Mouse (Mus musculus) CH12F3 (cell line): ENCODE data around the gene Srrm1.
"Not testable (repeated sequence)": the region's sequence is repeated elsewhere in the genome, so short reads cannot be mapped to it uniquely, and the experiment has no call there.

Source experiments
- in situ Hi-C: fragments of 300-500 bp; cut with MboI; formaldehyde crosslinking; loops from 2 replicates; pipeline ENCODE4 v1.14.3; 2020; ENCODE audit warnings: low sequenced_read_pairs

Gene Srrm1

DNA sequence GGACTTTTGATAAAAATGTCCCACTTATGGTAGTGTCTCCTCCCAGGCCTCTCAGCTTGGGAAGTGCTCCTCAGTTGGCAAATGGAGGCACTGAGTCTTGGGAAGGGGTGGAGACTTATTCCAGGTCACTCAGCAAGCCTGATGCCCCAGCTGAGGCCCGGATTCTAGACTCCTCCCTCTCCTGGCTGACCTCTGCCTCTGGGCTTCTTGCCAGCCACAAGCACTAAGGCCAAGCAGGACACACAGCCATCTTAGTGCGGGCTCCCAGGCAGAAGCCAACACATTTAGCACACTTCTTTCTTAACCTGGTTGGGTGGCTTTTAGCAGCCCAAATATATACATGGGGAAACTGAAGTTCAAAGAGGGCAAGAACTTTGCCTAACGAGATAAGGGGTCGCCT lies 46.6 kb downstream of the Srrm1 start:
- in situ Hi-C loops: no loop called here

DNA sequence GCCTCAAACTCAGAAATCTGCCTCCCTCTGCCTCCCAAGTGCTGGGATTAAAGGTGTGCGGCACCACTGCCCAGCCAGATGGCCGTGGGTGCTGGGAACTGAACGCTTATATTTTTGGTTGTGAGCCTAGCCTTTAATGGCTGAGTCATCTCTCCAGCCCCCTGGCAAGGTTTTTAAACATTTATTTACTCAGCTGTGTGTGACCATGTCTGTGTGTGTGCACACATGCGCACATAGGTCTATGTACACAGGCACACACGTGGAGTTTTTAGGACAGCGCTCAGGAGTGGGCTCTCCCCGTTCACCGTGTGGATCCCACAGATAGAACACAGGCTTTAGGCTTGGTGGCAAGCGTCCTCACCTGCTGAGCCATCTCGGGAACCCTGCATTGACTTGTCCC lies 50.9 kb downstream of the Srrm1 start:
- in situ Hi-C loops: no loop called here

DNA sequence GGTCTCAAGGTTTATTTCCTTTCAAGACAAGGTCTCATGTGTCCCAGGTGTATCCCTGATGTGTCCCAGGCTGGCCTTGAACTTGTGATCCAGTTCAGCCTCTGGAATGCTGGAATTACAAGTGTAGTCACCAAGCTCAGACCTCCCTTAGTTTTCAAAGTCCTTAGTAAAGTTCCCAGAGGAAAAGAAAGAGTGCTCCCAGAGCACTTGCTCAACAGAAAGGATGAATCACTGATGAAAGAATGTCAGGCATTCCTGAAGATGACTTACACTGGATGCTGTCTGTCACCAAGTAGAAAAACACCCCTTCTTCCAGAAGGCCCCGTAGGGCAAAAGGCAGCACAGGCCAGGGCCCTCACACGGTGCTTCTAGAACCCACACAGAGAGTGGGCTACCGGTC lies 52.0 kb downstream of the Srrm1 start:
- in situ Hi-C loops: no loop called here

DNA sequence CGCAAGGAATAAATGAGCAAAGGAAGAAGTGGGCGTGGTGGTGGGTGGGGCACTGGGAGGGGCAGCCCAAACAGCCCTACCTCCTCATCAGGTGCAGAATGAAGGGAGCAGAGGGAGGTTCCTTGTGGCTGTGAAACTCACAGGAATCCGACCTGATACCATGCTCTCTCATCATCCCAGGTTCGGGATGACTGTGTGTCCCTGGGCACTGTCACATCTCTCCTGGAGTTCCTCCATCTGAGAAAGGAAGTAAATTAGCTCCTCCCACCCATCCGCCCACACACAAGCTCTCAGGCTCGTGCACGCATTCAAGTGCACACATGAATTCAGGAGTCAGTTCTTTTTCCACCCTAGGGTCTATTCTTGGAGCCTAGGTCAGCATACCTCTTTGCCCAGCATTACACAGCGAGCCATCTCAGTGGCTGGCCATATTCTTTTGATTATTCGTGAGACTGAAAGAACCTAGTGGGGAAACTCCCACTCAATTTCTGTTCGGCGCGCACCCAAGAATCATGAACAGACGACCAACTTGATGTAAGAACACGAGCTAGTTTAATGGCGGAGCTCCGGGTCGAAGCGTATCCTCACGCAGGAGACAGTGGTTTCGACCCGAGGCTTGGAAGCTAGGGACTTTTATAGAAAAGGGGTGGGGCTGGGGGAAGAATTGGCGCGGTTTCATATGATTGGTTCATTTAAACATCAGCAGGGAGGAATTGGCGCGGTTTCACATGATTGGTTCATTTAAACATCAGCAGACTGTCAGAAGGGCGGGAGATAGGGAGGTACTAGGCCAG lies 52.7 kb downstream of the Srrm1 start:
- in situ Hi-C loops: no loop called here

DNA sequence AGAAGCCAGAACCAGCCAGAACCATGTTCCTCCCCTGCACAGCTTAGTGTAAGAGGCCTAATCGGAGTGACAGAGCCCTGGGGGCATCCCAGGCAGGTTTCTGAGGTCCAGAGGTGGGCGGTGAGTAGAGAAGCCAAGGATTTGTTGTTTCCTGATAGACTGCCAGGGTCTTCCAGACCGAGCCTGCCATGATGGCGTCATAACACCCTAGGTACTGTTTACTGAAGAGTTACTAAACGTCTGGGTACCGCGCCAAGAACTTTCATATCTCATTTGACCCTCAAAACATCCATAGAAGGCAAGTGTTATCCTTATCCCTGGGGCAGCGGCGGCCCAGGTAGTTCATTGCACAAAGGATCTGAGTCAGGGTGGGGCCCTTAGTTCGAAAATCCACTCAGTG lies 54.4 kb downstream of the Srrm1 start:
- in situ Hi-C loops: no loop called here

DNA sequence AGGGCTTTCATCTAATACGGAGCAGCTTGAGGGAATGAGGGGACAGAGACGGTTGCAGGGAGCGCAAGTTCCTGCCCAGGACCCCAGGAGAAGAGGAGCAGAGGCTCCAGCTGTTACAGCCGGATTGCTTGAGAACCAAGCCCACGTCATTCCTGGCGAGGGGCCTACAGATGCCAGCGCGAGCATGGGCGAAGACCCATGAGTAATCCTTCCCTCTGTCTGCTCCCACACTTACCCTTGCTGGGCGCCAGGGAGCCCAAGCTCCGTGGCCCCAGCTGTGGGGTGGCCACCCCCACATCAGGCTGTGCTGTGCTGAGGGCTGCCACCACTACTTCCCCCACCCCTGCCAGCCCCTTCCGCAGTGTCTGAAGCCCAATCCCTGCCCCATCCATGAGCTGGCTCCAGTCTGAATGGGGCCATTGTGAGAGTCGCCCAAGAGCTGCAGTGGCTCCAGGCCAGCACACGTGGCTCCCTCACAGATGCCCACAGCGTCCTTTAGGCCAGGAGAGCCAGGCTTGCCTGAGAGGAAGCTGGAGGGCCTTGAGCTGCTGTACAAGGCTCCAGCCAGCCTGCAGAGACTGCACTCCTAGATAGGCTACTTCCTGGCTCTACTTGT lies 55.1 kb downstream of the Srrm1 start:
- in situ Hi-C loops: no loop called here

GRCm38 (mm10) chr4:135297146-135297545 lies 56.0 kb downstream of the Srrm1 start:
- in situ Hi-C loops: no loop called here

DNA sequence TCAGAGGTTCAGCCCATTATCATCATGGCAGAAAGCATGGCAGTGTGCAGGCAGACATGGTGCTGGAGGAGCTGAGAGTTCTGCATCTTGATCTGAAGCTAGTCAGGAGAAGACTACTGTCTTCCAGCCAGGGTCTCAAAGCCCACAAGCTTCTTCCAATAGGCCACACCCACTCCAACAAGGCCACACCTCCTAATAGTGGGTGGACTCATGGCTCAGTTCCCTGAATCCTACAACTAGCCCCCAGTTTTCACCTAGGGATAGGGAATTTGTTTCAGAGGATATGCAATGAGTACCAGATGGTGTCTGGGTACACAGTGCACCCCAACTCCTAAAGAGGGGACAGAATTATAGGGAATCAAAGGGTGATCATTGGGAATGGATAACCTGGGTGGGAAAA lies 56.6 kb downstream of the Srrm1 start:
- in situ Hi-C loops: no loop called here

- in situ Hi-C loops: no loop called here
These were observed 59.3 kb downstream of the Srrm1 start for GRCm38 (mm10) chr4:135293813-135294212.

GRCm38 (mm10) chr4:135292477-135293089 lies 60.5 kb downstream of the Srrm1 start:
- in situ Hi-C loops: no loop called here

DNA sequence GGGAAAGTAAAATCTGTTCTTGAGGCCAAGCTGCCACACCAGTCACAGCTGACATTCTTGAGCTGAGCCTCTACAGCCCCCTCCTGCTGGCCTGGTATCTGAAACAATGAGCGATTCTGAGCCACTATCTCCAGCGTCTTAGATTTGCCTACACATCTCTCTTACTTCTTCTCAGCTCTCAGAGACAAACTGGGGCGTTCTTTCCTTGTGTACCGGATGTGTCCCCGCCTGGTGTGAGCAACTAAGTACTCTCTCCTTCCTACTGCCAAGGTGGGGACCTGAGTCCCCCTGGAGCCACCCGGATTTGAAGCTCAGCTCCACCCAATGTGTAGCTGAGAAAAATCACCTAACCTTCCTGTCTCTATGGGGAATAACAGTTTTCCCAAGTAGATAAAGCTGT lies 61.3 kb downstream of the Srrm1 start:
- in situ Hi-C loops: no loop called here

GRCm38 (mm10) chr4:135291199-135291598 lies 61.9 kb downstream of the Srrm1 start:
- in situ Hi-C loops: no loop called here

DNA sequence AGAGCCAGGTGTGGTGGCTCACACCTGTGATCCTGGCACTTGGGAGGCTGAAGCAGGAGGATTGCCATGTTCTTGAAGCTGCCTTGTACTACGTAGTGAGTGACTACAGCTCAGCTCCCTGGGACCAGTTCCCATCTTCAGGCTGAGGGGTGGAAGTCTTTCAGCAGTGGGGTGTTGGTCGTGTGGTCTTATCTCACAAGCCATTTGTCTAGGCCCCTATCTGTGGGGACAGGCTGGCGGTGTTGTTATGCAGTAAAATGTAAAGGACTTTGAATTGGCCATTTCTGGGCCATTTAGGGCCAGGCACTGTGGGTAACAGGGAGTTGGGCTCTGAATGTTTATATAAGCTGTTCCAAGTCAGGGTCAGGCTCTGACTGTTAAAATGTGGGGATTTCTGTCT lies 65.1 kb downstream of the Srrm1 start:
- in situ Hi-C loops: no loop called here

DNA sequence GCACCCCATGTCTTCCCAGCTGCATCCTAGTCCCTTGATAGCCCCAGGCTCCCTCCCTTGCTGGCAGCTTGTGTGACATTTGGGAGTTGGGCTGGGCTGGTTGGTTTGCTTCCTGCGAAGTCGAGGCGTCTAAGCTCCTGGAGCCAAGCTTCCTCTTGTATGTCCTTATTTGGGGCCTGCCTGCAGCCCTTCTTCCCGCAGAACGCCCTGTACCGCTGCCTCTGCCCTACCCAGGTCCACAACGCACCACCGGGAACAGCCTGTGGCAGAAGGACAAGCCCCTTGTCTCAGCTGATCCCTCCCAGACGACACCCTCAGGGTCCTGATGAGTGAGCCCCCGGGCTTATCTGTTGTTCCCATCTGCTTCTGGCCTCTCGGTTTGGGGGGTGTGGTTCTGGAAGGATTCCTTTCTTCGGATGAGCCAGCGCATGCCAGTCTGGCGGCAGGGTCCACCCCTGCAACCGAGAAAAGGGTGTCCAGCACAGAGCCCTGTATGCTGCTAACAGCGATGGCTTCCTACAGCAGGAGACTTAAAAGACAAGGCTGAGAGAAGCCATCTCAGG lies 66.2 kb downstream of the Srrm1 start:
- in situ Hi-C loops: no loop called here

GRCm38 (mm10) chr4:135286033-135286622 lies 67.0 kb downstream of the Srrm1 start:
- in situ Hi-C loops: no loop called here

- in situ Hi-C loops: no loop called here
These were observed 67.7 kb downstream of the Srrm1 start for GRCm38 (mm10) chr4:135285436-135285835.

DNA sequence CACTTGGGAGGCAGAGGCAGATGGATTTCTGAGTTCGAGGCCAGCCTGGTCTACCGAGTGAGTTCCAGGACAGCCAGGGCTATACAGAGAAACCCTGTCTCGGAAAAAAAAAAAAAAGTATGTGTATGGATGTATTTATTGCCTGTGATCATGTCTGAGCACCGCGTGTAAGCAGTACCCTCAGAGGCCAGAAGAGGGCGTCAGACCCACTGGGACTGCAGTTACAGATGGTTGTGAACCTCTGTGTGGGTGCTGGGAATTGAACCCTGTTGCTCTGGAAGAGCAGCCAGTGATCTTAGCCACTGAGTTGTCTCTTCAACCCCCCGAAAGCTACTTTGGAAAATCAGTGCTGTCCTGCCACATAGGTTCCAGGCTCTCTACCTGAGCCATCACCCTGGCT lies 69.2 kb downstream of the Srrm1 start:
- in situ Hi-C loops: no loop called here

DNA sequence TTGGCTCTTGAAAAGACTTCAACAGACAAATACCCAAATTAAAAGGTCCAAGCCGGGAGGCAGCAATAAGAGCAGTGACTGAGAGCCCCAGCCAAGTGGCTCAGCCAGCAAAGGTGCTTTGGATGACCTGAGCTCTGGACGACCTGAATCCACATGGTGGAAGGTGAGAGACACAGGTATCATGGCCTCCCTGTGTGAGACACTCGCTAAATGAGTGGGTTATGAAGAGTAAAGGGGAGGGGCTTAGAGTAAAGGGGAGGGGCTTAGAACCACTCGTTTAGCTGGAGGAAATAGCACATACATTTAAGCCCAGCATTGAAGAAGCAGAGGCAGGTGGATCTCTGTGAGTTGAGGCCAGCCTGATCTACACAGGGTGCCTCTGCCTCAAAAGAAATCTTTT lies 69.7 kb downstream of the Srrm1 start:
- in situ Hi-C loops: no loop called here

- in situ Hi-C loops: no loop called here
These were observed 70.3 kb downstream of the Srrm1 start for GRCm38 (mm10) chr4:135282651-135283290.

GRCm38 (mm10) chr4:135280016-135280415 lies 73.1 kb downstream of the Srrm1 start:
- in situ Hi-C loops: not testable (repeated sequence)
